ENCODE assay signal across 22 mouse cellular contexts in genomic region chr1:59211651-59212050, GRCm38 (mm10). TPM values are rescaled to one million over a fixed set of nuclear protein-coding genes. Genes with fewer than 3 reads are reported as not detected.
DNase-seq lines count a peak whose midpoint lies in the region; ATAC-seq and TF ChIP-seq lines count a peak whose summit lies in the region.
"Had no signal": no experiment of that assay in that cellular context is flagged by ENCODE, and none has a peak within 500 bp of the region (broad histone marks: within the 10 kb centered on the region; RNA-seq: fewer than 3 reads in every experiment).

No protein-coding gene starts in this region.

- no peak for TF ChIP-seq EP300 in stomach, postnatal 0 days (optimal IDR thresholded peaks at IDR 0.05)

- H3K9me3 ChIP-seq in heart, embryonic 12.5 days (replicated peaks), result no peaks in the 10 kb centered on the region
- no peaks in the 10 kb centered on the region for H3K9me3 ChIP-seq in stomach, embryonic 15.5 days
- H3K9me3 ChIP-seq in stomach, postnatal 0 days (ENCODE audit: control insufficient read depth, low read length), result no peaks in the 10 kb centered on the region
- H3K9me3 ChIP-seq: embryonic facial prominence, embryonic 10.5 days; forebrain, embryonic 12.5 days; megakaryocyte, embryonic 14.5 days; midbrain, embryonic 15.5 days; neural tube, embryonic 15.5 days had no signal

- H3K36me3 ChIP-seq in heart, embryonic 12.5 days, result peaks cover 33% of the 10 kb centered on the region
- 0 out of 2 replicates have a peak, but pooled peaks cover 4% of the 10 kb centered on the region for H3K36me3 ChIP-seq in stomach, embryonic 15.5 days
- H3K36me3 ChIP-seq in stomach, postnatal 0 days (ENCODE audit: control insufficient read depth, insufficient read depth, low read length), result no peaks in the 10 kb centered on the region
- peaks cover 31% of the 10 kb centered on the region for H3K36me3 ChIP-seq in small intestine, adult 2 months (ENCODE audit: control insufficient read depth, insufficient read depth, low read length)

- no peak overlapping the region for H3K4me3 ChIP-seq in heart, embryonic 12.5 days
- H3K4me3 ChIP-seq in stomach, embryonic 15.5 days (replicated peaks), result no peak overlapping the region
- no peak overlapping the region for H3K4me3 ChIP-seq in stomach, postnatal 0 days (ENCODE audit: low read depth, low read length)
- no peak overlapping the region for H3K4me3 ChIP-seq in small intestine, adult 2 months (ENCODE audit: low read depth, low read length)
- H3K4me3 ChIP-seq: embryonic facial prominence, embryonic 10.5 days; forebrain, embryonic 12.5 days; layer of hippocampus, adult 2 months; megakaryocyte, embryonic 14.5 days; midbrain, embryonic 15.5 days; myocyte; neural tube, embryonic 15.5 days had no signal

- no peak overlapping the region for H3K4me2 ChIP-seq in heart, embryonic 12.5 days
- H3K4me2 ChIP-seq in stomach, embryonic 15.5 days, result no peak overlapping the region
- H3K4me2 ChIP-seq in stomach, postnatal 0 days (replicated peaks; ENCODE audit: low read depth), result no peak overlapping the region
- H3K4me2 ChIP-seq: forebrain, embryonic 12.5 days; midbrain, embryonic 15.5 days; neural tube, embryonic 15.5 days had no signal

- TF ChIP-seq CTCF in stomach, postnatal 0 days (IDR thresholded peaks at IDR 0.05; ENCODE audit: low read depth), result no peak
- no peak for TF ChIP-seq CTCF in small intestine, adult 2 months (IDR thresholded peaks at IDR 0.05; ENCODE audit: extremely low read depth, insufficient read length, insufficient replicate concordance, low read depth, low read length)

- ATAC-seq in heart, embryonic 12.5 days (ENCODE audit: insufficient number of reproducible peaks, low FRiP score), result no peak
- no peak; the same call in 1 of the 2 replicates for ATAC-seq in stomach, embryonic 15.5 days (ENCODE audit: insufficient read depth, low FRiP score, low read depth)
- ATAC-seq in stomach, postnatal 0 days (ENCODE audit: low FRiP score, low TSS enrichment), result no peak
- ATAC-seq in granulocyte monocyte progenitor cell, adult 5-6 weeks (replicated peaks; ENCODE audit: poor library complexity, severe bottlenecking), result no peak
- ATAC-seq: midbrain, embryonic 15.5 days had no signal

- 68% methylated on average over 4 of the region's 4 CpGs for WGBS in heart, embryonic 12.5 days
- WGBS in stomach, embryonic 15.5 days, result 70% methylated on average over 4 of the region's 4 CpGs
- 68% methylated on average over 4 of the region's 4 CpGs for WGBS in stomach, postnatal 0 days
- WGBS in small intestine, adult 2 months, result 43% methylated on average over 4 of the region's 4 CpGs

- DNase-seq in heart, adult 11 months, result peak; percentile 19
- DNase-seq in stomach, postnatal 0 days (ENCODE audit: low spot score), result no peak
- peak; percentile 39 for DNase-seq in kidney, postnatal 14 days
- DNase-seq in retina, postnatal 1 day, result no peak
- DNase-seq: cerebellum, adult 2 months; gastrocnemius, postnatal 25 days; lung, postnatal 14 days; right cerebral cortex, postnatal 25 days had no signal

- TF ChIP-seq POLR2A in small intestine, adult 2 months (IDR thresholded peaks at IDR 0.05; ENCODE audit: low read depth, low read length), result no peak

- no peak overlapping the region for H3K27ac ChIP-seq in heart, embryonic 12.5 days (ENCODE audit: poor library complexity, severe bottlenecking)
- H3K27ac ChIP-seq in stomach, embryonic 15.5 days, result 0 out of 2 replicates have a peak overlapping the region, but pooled peaks have one; percentile 31
- no peak overlapping the region for H3K27ac ChIP-seq in stomach, postnatal 0 days (replicated peaks)
- H3K27ac ChIP-seq in small intestine, adult 2 months (ENCODE audit: insufficient read depth, low read depth, low read length), result peak overlapping the region; percentile 43
- H3K27ac ChIP-seq: embryonic facial prominence, embryonic 10.5 days; forebrain, embryonic 12.5 days; layer of hippocampus, adult 2 months; midbrain, embryonic 15.5 days; neural tube, embryonic 15.5 days had no signal

- peaks cover 6% of the 10 kb centered on the region; the same call in 1 of the 2 replicates for H3K4me1 ChIP-seq in heart, embryonic 12.5 days (replicated peaks)
- no peaks in the 10 kb centered on the region for H3K4me1 ChIP-seq in stomach, embryonic 15.5 days
- H3K4me1 ChIP-seq in stomach, postnatal 0 days (replicated peaks; ENCODE audit: control insufficient read depth, insufficient read depth), result no peaks in the 10 kb centered on the region
- peaks cover 7% of the 10 kb centered on the region; the same call in 1 of the 2 replicates for H3K4me1 ChIP-seq in small intestine, adult 2 months (ENCODE audit: control insufficient read depth, insufficient read depth, insufficient read length, low read length)
- H3K4me1 ChIP-seq: embryonic facial prominence, embryonic 10.5 days; forebrain, embryonic 12.5 days; midbrain, embryonic 15.5 days; neural tube, embryonic 15.5 days had no signal

- no peak overlapping the region for H3K9ac ChIP-seq in heart, embryonic 12.5 days
- H3K9ac ChIP-seq in stomach, embryonic 15.5 days, result no peak overlapping the region
- no peak overlapping the region for H3K9ac ChIP-seq in stomach, postnatal 0 days (ENCODE audit: low read length)
- H3K9ac ChIP-seq: forebrain, embryonic 12.5 days; midbrain, embryonic 15.5 days; neural tube, embryonic 15.5 days had no signal

- H3K27me3 ChIP-seq in heart, embryonic 12.5 days (replicated peaks), result no peaks in the 10 kb centered on the region
- H3K27me3 ChIP-seq in stomach, embryonic 15.5 days (replicated peaks), result no peaks in the 10 kb centered on the region
- H3K27me3 ChIP-seq in stomach, postnatal 0 days (ENCODE audit: control insufficient read depth, insufficient read depth, low read length), result no peaks in the 10 kb centered on the region
- no peaks in the 10 kb centered on the region for H3K27me3 ChIP-seq in small intestine, adult 2 months (ENCODE audit: control insufficient read depth, insufficient read depth, low read length)
- H3K27me3 ChIP-seq: CH12.LX; forebrain, embryonic 12.5 days; megakaryocyte, embryonic 14.5 days; midbrain, embryonic 15.5 days; neural tube, embryonic 15.5 days had no signal

RNA-seq across cellular contexts. Expression of gene Als2, which starts 25.4 kb away (rescaled TPM):
- polyA plus RNA-seq in heart, embryonic 12.5 days (2016; fragmentation: Nextera tagmentation; extraction: Ambion mirVana), result 12.3 and 12.6 TPM in 2 replicates
- 7.2 and 8.2 TPM in 2 replicates for polyA plus RNA-seq in stomach, embryonic 15.5 days (2015; fragmentation: Nextera tagmentation; extraction: Ambion mirVana)
- polyA plus RNA-seq in stomach, postnatal 0 days (2015; fragmentation: Nextera tagmentation; extraction: Ambion mirVana), result 3.4 and 3.6 TPM in 2 replicates
- polyA plus RNA-seq in small intestine, adult 2 months (2012; rRNA removed), result 4.1 and 9.2 TPM in 2 replicates
- 7.3 and 9.8 TPM in 2 replicates for total RNA-seq in granulocyte monocyte progenitor cell, adult 5-6 weeks (2014; fragmentation: Nextera tagmentation)
- 9.3 and 10.0 TPM in 2 replicates for total RNA-seq in granulocyte monocyte progenitor cell, adult 5-6 weeks (2017)

RNA-seq across cellular contexts. Expression of gene Cdk15, which starts 45.1 kb away (rescaled TPM):
- polyA plus RNA-seq in heart, embryonic 12.5 days (2016; fragmentation: Nextera tagmentation; extraction: Ambion mirVana), result 0.11 and 0.39 TPM in 2 replicates
- 0.18 and 0.35 TPM in 2 replicates for polyA plus RNA-seq in stomach, embryonic 15.5 days (2015; fragmentation: Nextera tagmentation; extraction: Ambion mirVana)
- polyA plus RNA-seq in stomach, postnatal 0 days (2015; fragmentation: Nextera tagmentation; extraction: Ambion mirVana), result 0.31 and 0.49 TPM in 2 replicates
- polyA plus RNA-seq in small intestine, adult 2 months (2012; rRNA removed), result not detected in 2 replicates
- not detected in 2 replicates for total RNA-seq in granulocyte monocyte progenitor cell, adult 5-6 weeks (2014; fragmentation: Nextera tagmentation)
- total RNA-seq in granulocyte monocyte progenitor cell, adult 5-6 weeks (2017), result not detected in 2 replicates
- total RNA-seq: layer of hippocampus, adult 2 months; MEL had no signal
- polyA plus RNA-seq: heart, postnatal 0 days had no signal

RNA-seq across cellular contexts. Expression of gene Mpp4, which starts 48.5 kb away (rescaled TPM):
- 0.29 and 0.35 TPM in 2 replicates for polyA plus RNA-seq in heart, embryonic 12.5 days (2016; fragmentation: Nextera tagmentation; extraction: Ambion mirVana)
- polyA plus RNA-seq in stomach, embryonic 15.5 days (2015; fragmentation: Nextera tagmentation; extraction: Ambion mirVana), result 0.19 and 0.50 TPM in 2 replicates
- 0.12 and 0.13 TPM in 2 replicates for polyA plus RNA-seq in stomach, postnatal 0 days (2015; fragmentation: Nextera tagmentation; extraction: Ambion mirVana)
- polyA plus RNA-seq in small intestine, adult 2 months (2012; rRNA removed), result 1.4 and 2.9 TPM in 2 replicates
- 2.1 and 2.9 TPM in 2 replicates for total RNA-seq in granulocyte monocyte progenitor cell, adult 5-6 weeks (2014; fragmentation: Nextera tagmentation)
- total RNA-seq in granulocyte monocyte progenitor cell, adult 5-6 weeks (2017), result 0.39 TPM in 1 of 2 replicates, not detected in the other
- polyA plus RNA-seq: heart, postnatal 0 days had no signal

Comparison
In these comparisons a context has a peak if more than half of its experiments do, and no peak if none do; other contexts are left out.
1. H3K27ac ChIP-seq: peak in stomach, embryonic 15.5 days (single experiment) and small intestine, adult 2 months (single experiment); none in heart, embryonic 12.5 days (single experiment) and stomach, postnatal 0 days (single experiment).
2. DNase-seq: peak in heart, adult 11 months (single experiment) and kidney, postnatal 14 days (single experiment); none in stomach, postnatal 0 days (single experiment) and retina, postnatal 1 day (single experiment).